9 mouse cellular contexts compared by ENCODE assay signal in genomic region chr19:53556841-53557240, GRCm38 (mm10). TPM values are rescaled to one million over a fixed set of nuclear protein-coding genes. Genes with fewer than 3 reads are reported as not detected.
DNase-seq lines count a peak whose midpoint lies in the region; ATAC-seq and TF ChIP-seq lines count a peak whose summit lies in the region.
"Had no signal": no experiment of that assay in that cellular context is flagged by ENCODE, and none has a peak within 500 bp of the region (broad histone marks: within the 10 kb centered on the region; RNA-seq: fewer than 3 reads in every experiment).

No protein-coding gene starts in this region.

- peak; percentile 23; the same call in 1 of the 2 replicates for TF ChIP-seq CTCF in lung, embryonic 14.5 days (IDR thresholded peaks at IDR 0.05; ENCODE audit: low read depth)

- H3K4me1 ChIP-seq in lung, embryonic 14.5 days (ENCODE audit: insufficient read depth) = no peaks in the 10 kb centered on the region
- peaks cover 9% of the 10 kb centered on the region for H3K4me1 ChIP-seq in embryonic facial prominence, embryonic 13.5 days
- peaks cover 9% of the 10 kb centered on the region for H3K4me1 ChIP-seq in intestine, embryonic 14.5 days (replicated peaks; ENCODE audit: control insufficient read depth, insufficient read depth, low read length)
- H3K4me1 ChIP-seq in neural tube, embryonic 14.5 days (ENCODE audit: control insufficient read depth, insufficient read depth, low read length) = 0 out of 2 replicates have a peak, but pooled peaks cover 2% of the 10 kb centered on the region

- no peaks in the 10 kb centered on the region for H3K36me3 ChIP-seq in lung, embryonic 14.5 days (ENCODE audit: insufficient read depth)
- H3K36me3 ChIP-seq in embryonic facial prominence, embryonic 13.5 days = no peaks in the 10 kb centered on the region
- H3K36me3 ChIP-seq in intestine, embryonic 14.5 days (ENCODE audit: control insufficient read depth, insufficient read depth, low read length) = no peaks in the 10 kb centered on the region
- H3K36me3 ChIP-seq in neural tube, embryonic 14.5 days (ENCODE audit: control insufficient read depth, insufficient read depth, low read length) = no peaks in the 10 kb centered on the region

- peak overlapping the region; percentile 50 for H3K4me2 ChIP-seq in lung, embryonic 14.5 days
- peak overlapping the region; percentile 54 for H3K4me2 ChIP-seq in embryonic facial prominence, embryonic 13.5 days
- H3K4me2 ChIP-seq in intestine, embryonic 14.5 days (ENCODE audit: low read length) = peak overlapping the region; percentile 35
- peak overlapping the region; percentile 23; the same call in 1 of the 2 replicates for H3K4me2 ChIP-seq in neural tube, embryonic 14.5 days (ENCODE audit: low read depth, low read length)

- no peak overlapping the region for H3K9ac ChIP-seq in lung, embryonic 14.5 days
- H3K9ac ChIP-seq in embryonic facial prominence, embryonic 13.5 days = no peak overlapping the region
- no peak overlapping the region for H3K9ac ChIP-seq in intestine, embryonic 14.5 days (ENCODE audit: low read length)
- no peak overlapping the region for H3K9ac ChIP-seq in neural tube, embryonic 14.5 days (replicated peaks; ENCODE audit: low read depth, low read length)

- H3K9me3 ChIP-seq in lung, embryonic 14.5 days (ENCODE audit: low read depth, low read length) = no peaks in the 10 kb centered on the region
- H3K9me3 ChIP-seq in embryonic facial prominence, embryonic 13.5 days = no peaks in the 10 kb centered on the region
- no peaks in the 10 kb centered on the region for H3K9me3 ChIP-seq in intestine, embryonic 14.5 days (ENCODE audit: control insufficient read depth, low read length)
- H3K9me3 ChIP-seq in neural tube, embryonic 14.5 days (ENCODE audit: control insufficient read depth, low read length) = no peaks in the 10 kb centered on the region

- H3K27ac ChIP-seq in lung, embryonic 14.5 days (ENCODE audit: low read depth) = no peak overlapping the region
- no peak overlapping the region for H3K27ac ChIP-seq in embryonic facial prominence, embryonic 13.5 days
- H3K27ac ChIP-seq in intestine, embryonic 14.5 days (ENCODE audit: low read depth) = no peak overlapping the region
- no peak overlapping the region for H3K27ac ChIP-seq in neural tube, embryonic 14.5 days (ENCODE audit: low read depth, low read length)

- 23% methylated on average over 6 of the region's 6 CpGs for WGBS in lung, embryonic 14.5 days
- 32% methylated on average over 6 of the region's 6 CpGs for WGBS in embryonic facial prominence, embryonic 13.5 days
- WGBS in intestine, embryonic 14.5 days = 25% methylated on average over 6 of the region's 6 CpGs
- WGBS in neural tube, embryonic 14.5 days = 36% methylated on average over 6 of the region's 6 CpGs

- no peaks in the 10 kb centered on the region for H3K27me3 ChIP-seq in lung, embryonic 14.5 days (ENCODE audit: insufficient read depth, low read length)
- no peaks in the 10 kb centered on the region for H3K27me3 ChIP-seq in embryonic facial prominence, embryonic 13.5 days
- no peaks in the 10 kb centered on the region for H3K27me3 ChIP-seq in intestine, embryonic 14.5 days (replicated peaks; ENCODE audit: control insufficient read depth, insufficient read depth, low read length)
- no peaks in the 10 kb centered on the region for H3K27me3 ChIP-seq in neural tube, embryonic 14.5 days (ENCODE audit: control insufficient read depth, insufficient read depth, low read length)
- H3K27me3 ChIP-seq: Patski had no signal

- no peak for ATAC-seq in lung, embryonic 14.5 days (ENCODE audit: insufficient read depth)
- ATAC-seq in embryonic facial prominence, embryonic 13.5 days (ENCODE audit: insufficient number of reproducible peaks, insufficient read depth, low FRiP score, low TSS enrichment, low read depth) = no peak
- no peak for ATAC-seq in intestine, embryonic 14.5 days (replicated peaks; ENCODE audit: low FRiP score, low TSS enrichment, low read depth)
- no peak for ATAC-seq in neural tube, embryonic 14.5 days (ENCODE audit: low read depth)
- ATAC-seq: Patski had no signal

- no peak for DNase-seq in lung, embryonic 14.5 days
- DNase-seq in lung, postnatal 4 days = no peak
- DNase-seq in intestine, embryonic 14.5 days (ENCODE audit: low spot score) = no peak
- no peak for DNase-seq in thymus, postnatal 4 days
- no peak for DNase-seq in spleen, postnatal 14 days (ENCODE audit: low spot score in 2 of 2)
- DNase-seq in cerebellum, adult 18-20 months = no peak

- no peak overlapping the region; the same call in 1 of the 2 replicates for H3K4me3 ChIP-seq in lung, embryonic 14.5 days (ENCODE audit: low read depth, low read length)
- no peak overlapping the region for H3K4me3 ChIP-seq in embryonic facial prominence, embryonic 13.5 days
- H3K4me3 ChIP-seq in intestine, embryonic 14.5 days (ENCODE audit: low read depth, low read length) = no peak overlapping the region
- H3K4me3 ChIP-seq in neural tube, embryonic 14.5 days (ENCODE audit: low read depth, low read length) = no peak overlapping the region

RNA-seq across cellular contexts. Expression of gene Dusp5, which starts 27.9 kb away (rescaled TPM):
- 7.3 and 8.9 TPM in 2 replicates for polyA plus RNA-seq in lung, embryonic 14.5 days (2014; fragmentation: Nextera tagmentation; extraction: Ambion mirVana)
- 1.1 and 2.0 TPM in 2 replicates for polyA plus RNA-seq in embryonic facial prominence, embryonic 13.5 days (2015; fragmentation: Nextera tagmentation; extraction: Ambion mirVana)
- polyA plus RNA-seq in intestine, embryonic 14.5 days (2014; fragmentation: Nextera tagmentation; extraction: Ambion mirVana) = 5.8 and 7.3 TPM in 2 replicates
- 2.4 and 2.7 TPM in 2 replicates for polyA plus RNA-seq in neural tube, embryonic 14.5 days (2014; fragmentation: Nextera tagmentation; extraction: Ambion mirVana)

RNA-seq across cellular contexts. Expression of gene Nutf2-ps1, which starts 32.0 kb away (rescaled TPM):
- 389 and 445 TPM in 2 replicates for polyA plus RNA-seq in lung, embryonic 14.5 days (2014; fragmentation: Nextera tagmentation; extraction: Ambion mirVana)
- polyA plus RNA-seq in embryonic facial prominence, embryonic 13.5 days (2015; fragmentation: Nextera tagmentation; extraction: Ambion mirVana) = 349 and 460 TPM in 2 replicates
- polyA plus RNA-seq in intestine, embryonic 14.5 days (2014; fragmentation: Nextera tagmentation; extraction: Ambion mirVana) = 356 and 368 TPM in 2 replicates
- 203 and 206 TPM in 2 replicates for polyA plus RNA-seq in neural tube, embryonic 14.5 days (2014; fragmentation: Nextera tagmentation; extraction: Ambion mirVana)

RNA-seq across cellular contexts. Expression of gene Smc3, which starts 43.4 kb away (rescaled TPM):
- polyA plus RNA-seq in lung, embryonic 14.5 days (2014; fragmentation: Nextera tagmentation; extraction: Ambion mirVana) = 75.0 and 76.1 TPM in 2 replicates
- 87.2 and 89.2 TPM in 2 replicates for polyA plus RNA-seq in embryonic facial prominence, embryonic 13.5 days (2015; fragmentation: Nextera tagmentation; extraction: Ambion mirVana)
- 65.6 and 75.1 TPM in 2 replicates for polyA plus RNA-seq in intestine, embryonic 14.5 days (2014; fragmentation: Nextera tagmentation; extraction: Ambion mirVana)
- 57.0 and 60.6 TPM in 2 replicates for polyA plus RNA-seq in neural tube, embryonic 14.5 days (2014; fragmentation: Nextera tagmentation; extraction: Ambion mirVana)
